Mouse (Mus musculus): ENCODE results near the gene Cidec. TPM values are rescaled to one million over a fixed set of nuclear protein-coding genes. Genes with fewer than 3 reads are reported as not detected.

The Cidec gene
- polyA plus RNA-seq, 1 experiment from 2014 or later, result not detected

DNA sequence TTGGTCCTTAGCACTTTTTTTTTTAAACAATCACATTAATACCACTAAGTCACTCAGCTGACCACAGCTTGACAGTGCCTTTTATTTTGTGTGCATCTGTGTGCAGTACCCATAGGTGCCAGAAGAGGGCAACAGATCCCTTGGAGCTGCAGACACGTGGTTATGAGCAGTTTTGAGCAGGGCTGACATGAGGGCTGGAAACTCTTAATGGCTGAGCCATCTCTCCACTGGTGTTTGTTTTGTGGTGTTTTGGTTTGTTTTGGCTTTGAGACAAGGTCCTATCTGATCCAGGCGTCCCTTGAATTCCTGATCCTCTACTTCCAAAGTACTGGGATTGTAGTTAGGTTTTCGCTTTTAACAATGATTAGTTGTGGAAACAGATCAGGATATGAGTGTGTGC lies 8.2 kb downstream of the Cidec start:
- Histone ChIP-seq H3K27ac (no peak overlapping the region), H3K36me3 (replicated peaks) (no peaks in the 10 kb centered on the region), H3K27me3 (replicated peaks) (no peaks in the 10 kb centered on the region), H3K4me2 (no peak overlapping the region), H3K9ac (no peak overlapping the region), H3K4me1 (no peaks in the 10 kb centered on the region), H3K9me3 (no peaks in the 10 kb centered on the region), H3K4me3 (no peak overlapping the region)
- WGBS, result 59% methylated on average over 3 of the region's 3 CpGs
- ATAC-seq (replicated peaks), result no peak

DNA sequence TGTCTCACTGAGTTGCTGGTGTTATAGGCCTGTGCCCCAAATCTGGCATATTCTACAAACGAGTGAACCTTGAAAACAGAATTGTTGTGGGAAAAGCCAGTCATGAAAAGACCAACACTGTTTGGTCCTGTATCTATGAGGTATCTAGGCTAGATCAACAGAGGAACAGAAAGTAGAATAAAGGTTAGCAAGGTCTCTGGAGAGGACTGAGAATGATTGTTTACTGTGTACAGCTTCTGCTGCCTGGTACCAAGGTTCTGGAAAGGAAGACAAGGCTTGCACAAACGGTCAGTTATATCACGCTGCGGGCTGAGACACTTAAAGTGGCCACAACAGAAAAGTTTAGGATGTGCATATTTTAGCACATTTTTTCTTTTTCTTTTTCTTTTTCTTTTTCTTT lies 8.9 kb downstream of the Cidec start:
- Histone ChIP-seq H3K9ac (no peak overlapping the region), H3K27me3 (replicated peaks) (no peaks in the 10 kb centered on the region), H3K4me2 (no peak overlapping the region), H3K4me3 (no peak overlapping the region), H3K36me3 (replicated peaks) (no peaks in the 10 kb centered on the region), H3K4me1 (no peaks in the 10 kb centered on the region), H3K9me3 (no peaks in the 10 kb centered on the region), H3K27ac (no peak overlapping the region)
- 88% methylated on average over 4 of the region's 4 CpGs for WGBS
- ATAC-seq (replicated peaks), result no peak

DNA sequence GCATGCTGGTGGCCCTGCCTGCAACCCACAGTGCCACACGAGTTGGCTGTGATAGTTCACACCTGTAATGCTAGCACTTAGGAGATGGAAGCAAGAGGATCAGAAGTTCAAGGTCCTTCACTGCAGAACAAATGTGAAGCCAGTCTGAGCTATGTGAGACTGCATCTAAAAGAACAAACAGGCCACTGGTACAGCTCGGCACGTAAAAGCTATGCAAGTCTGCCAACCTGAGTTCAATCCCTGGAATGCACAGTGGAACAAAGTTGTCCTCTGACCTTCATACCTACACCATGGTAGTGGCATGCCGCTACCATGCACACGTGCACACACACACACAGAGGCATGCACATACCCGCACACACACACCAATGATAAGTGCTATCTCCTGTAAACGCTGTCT lies 11.4 kb downstream of the Cidec start:
- Histone ChIP-seq H3K4me3 (no peak overlapping the region), H3K4me1 (peaks cover 4% of the 10 kb centered on the region; the same call in 1 of the 2 replicates), H3K9ac (no peak overlapping the region), H3K9me3 (no peaks in the 10 kb centered on the region), H3K4me2 (no peak overlapping the region), H3K27me3 (replicated peaks) (no peaks in the 10 kb centered on the region), H3K36me3 (replicated peaks) (no peaks in the 10 kb centered on the region), H3K27ac (no peak overlapping the region)
- ATAC-seq (replicated peaks), result no peak
- WGBS, result 88% methylated on average over 7 of the region's 7 CpGs

DNA sequence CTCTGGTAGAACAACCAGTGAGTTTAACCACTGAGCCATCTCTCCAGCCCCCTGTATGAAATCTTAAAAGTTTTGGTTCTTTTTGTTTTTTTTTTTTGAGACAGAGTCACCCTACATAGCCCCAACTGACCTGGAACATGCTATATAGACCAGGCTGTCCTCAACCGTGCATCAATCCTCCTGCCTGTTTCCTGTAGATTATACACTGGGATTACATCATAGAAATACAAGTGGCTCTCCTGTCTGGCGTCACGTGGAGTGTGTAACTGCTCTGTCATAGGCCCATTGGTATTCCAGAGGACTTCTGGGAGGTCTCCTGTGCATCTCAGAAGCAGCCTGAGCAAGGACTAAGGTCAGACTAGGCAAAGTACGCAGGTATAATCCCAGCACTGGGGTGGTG lies 12.6 kb downstream of the Cidec start:
- WGBS, result 81% methylated on average over 4 of the region's 4 CpGs

DNA sequence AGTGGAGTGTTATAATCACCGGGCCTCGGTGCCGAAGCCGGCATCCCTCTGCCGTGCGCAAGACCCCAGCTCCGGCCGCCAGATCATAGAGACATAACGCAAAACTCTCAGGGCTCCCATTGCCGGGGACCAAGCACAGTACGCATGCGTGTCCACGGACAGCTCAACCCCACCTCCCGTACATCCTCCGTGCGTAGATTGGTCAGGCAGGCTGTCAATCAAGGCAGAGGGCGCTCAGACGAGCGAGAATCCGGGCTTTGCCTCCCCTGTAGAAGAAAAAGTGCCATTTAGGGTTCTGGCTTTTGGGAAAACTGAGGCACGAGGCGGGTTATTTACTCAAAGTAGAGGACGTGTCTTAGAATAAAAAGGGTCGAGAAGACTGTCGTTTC lies 16.4 kb downstream of the Cidec start, which contains the start of gene Rpusd3:
Gene Rpusd3 (minus strand): TSS at position 142 of the 389 bp plus-strand sequence.
- peak; percentile 98 for ATAC-seq (replicated peaks)
- no peaks in the 10 kb centered on the region for H3K9me3 ChIP-seq
- H3K4me3 ChIP-seq, result peak within 1 kb of the TSS; percentile 63
- peak within 1 kb of the TSS; percentile 67 for H3K27ac ChIP-seq
- peaks cover 21% of the 10 kb centered on the region for H3K4me1 ChIP-seq
- no peaks in the 10 kb centered on the region for H3K27me3 ChIP-seq (replicated peaks)
- peak within 1 kb of the TSS; percentile 90 for H3K4me2 ChIP-seq
- 0 out of 2 replicates have a peak, but pooled peaks cover 6% of the 10 kb centered on the region for H3K36me3 ChIP-seq (replicated peaks)
- peak within 1 kb of the TSS; percentile 71 for H3K9ac ChIP-seq
- 0% methylated on average over 25 of the region's 25 CpGs for WGBS

More for the DNA sequence above, 12.6 kb downstream of the Cidec start:
- Histone ChIP-seq H3K36me3 (replicated peaks) (no peaks in the 10 kb centered on the region), H3K9me3 (no peaks in the 10 kb centered on the region), H3K27me3 (replicated peaks) (no peaks in the 10 kb centered on the region), H3K4me3 (no peak overlapping the region), H3K4me2 (no peak overlapping the region), H3K27ac (no peak overlapping the region), H3K9ac (no peak overlapping the region), H3K4me1 (peaks cover 12% of the 10 kb centered on the region)
- ATAC-seq (replicated peaks), result no peak

DNA sequence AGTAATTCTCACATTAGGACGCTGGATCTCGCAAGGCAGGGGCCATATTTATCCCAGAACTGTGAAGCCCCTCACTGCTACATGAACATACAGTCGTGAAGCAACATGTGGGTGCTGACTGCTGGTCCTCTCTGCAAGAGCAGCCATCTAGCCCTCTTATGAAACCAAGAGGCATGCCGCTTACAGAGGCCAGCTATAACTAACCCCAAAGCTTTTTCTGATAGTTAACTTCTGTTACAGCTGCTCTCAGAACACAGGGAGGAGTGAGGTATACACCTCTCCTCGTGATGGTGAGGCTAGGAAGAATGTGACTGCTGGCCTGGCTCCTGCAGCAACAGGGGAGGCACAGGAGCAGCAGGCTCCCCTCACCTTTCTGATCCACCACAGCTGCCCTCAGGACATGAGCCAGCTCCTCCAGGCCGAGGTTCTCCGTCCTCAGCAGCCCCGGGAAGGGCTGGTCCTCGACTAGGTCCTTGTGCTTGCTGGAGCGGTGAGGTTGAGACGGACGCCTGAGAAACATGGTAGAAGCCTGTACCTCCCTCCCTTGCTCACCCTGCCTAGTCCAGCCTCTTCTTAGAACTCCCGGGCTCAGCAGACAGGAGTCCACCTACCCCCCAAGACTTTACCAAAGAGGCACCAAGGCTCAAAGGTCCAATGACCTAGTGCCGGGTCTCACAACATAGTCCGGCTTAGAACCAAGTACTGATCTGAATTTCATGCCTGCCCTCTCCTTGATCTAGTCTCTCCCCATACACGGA lies 16.9 kb downstream of the Cidec start:
- peak overlapping the region; percentile 67 for H3K27ac ChIP-seq
- H3K9ac ChIP-seq, result peak overlapping the region; percentile 71
- no peaks in the 10 kb centered on the region for H3K27me3 ChIP-seq (replicated peaks)
- ATAC-seq (replicated peaks), result peak; percentile 70
- 0 out of 2 replicates have a peak, but pooled peaks cover 6% of the 10 kb centered on the region for H3K36me3 ChIP-seq (replicated peaks)
- no peaks in the 10 kb centered on the region for H3K9me3 ChIP-seq
- WGBS, result 17% methylated on average over 16 of the region's 16 CpGs
- H3K4me2 ChIP-seq, result peak overlapping the region; percentile 90
- peak overlapping the region; percentile 63 for H3K4me3 ChIP-seq
- H3K4me1 ChIP-seq, result peaks cover 21% of the 10 kb centered on the region

DNA sequence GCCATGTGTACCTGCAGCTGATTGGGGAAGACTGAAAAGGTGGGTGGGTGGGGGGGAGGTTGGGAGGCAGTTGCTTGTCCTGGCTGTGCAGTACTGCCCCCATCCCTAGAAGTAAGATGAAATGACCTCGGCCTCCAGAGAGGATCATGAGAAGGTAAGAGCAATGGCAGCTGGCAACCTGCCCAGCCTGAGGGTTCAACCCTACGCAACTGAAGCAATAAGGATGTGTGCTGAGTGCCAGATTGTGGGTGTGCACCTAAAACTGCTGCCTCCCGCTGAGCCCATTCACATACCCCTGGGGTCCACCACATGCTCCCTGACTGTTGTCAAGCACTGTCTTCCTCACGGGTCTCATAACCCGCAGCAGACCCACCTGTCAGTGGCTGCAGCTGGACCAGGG lies 19.1 kb downstream of the Cidec start:
- ATAC-seq (replicated peaks), result no peak
- 83% methylated on average over 5 of the region's 5 CpGs for WGBS
- no peak overlapping the region for H3K4me3 ChIP-seq
- no peak overlapping the region for H3K27ac ChIP-seq
- peaks cover 21% of the 10 kb centered on the region for H3K4me1 ChIP-seq
- H3K36me3 ChIP-seq (replicated peaks), result 0 out of 2 replicates have a peak, but pooled peaks cover 6% of the 10 kb centered on the region
- H3K9ac ChIP-seq, result no peak overlapping the region
- H3K27me3 ChIP-seq (replicated peaks), result no peaks in the 10 kb centered on the region
- H3K4me2 ChIP-seq, result no peak overlapping the region
- H3K9me3 ChIP-seq, result no peaks in the 10 kb centered on the region

DNA sequence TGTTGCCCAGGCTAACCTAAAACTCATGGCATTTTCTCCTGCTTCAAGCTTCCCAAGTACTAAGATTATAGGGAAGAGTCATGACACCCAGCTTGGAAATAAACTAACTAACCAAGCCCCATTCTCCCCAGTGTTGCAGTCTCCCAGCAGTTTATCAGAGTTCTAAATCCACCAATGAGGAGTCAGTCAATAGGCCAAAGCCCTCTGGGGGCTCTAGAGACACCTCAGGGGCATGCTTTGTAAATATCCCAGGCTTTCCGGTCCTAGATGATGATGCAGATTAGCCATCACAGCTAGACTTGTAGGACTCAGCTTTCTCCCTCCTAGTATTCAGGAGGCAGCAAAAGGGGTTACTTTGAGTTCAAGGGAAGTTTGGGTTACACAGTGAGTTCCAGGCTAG lies 25.6 kb downstream of the Cidec start:
- no peak for ATAC-seq (replicated peaks)
- 76% methylated on average over 1 of the region's 1 CpGs for WGBS
- no peak overlapping the region for H3K4me2 ChIP-seq
- no peaks in the 10 kb centered on the region for H3K4me1 ChIP-seq
- no peaks in the 10 kb centered on the region for H3K9me3 ChIP-seq
- 0 out of 2 replicates have a peak, but pooled peaks cover 3% of the 10 kb centered on the region for H3K36me3 ChIP-seq (replicated peaks)
- no peak overlapping the region for H3K4me3 ChIP-seq
- no peak overlapping the region for H3K9ac ChIP-seq
- H3K27ac ChIP-seq, result no peak overlapping the region
- no peaks in the 10 kb centered on the region for H3K27me3 ChIP-seq (replicated peaks)

DNA sequence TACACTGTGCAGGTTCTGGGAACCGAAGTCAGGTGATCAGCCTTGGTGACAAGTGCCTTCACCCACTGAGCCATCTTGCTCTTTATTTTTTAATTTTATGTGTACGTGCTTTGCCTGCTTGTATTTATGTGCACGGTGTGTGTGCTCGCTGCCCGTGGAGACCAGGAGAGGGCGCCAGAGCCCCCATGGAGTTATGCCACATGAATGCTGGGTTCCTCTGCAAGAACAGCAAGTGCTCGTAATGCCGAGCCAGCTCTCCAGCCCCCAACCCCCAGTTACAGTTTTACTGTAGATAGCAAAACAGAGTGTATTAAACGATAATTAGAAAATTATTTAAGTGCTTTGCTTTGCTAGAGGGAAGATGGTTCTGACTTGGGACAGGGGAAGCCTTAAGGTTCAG lies 28.9 kb downstream of the Cidec start:
- no peak overlapping the region for H3K4me3 ChIP-seq
- no peak overlapping the region for H3K27ac ChIP-seq
- no peaks in the 10 kb centered on the region for H3K36me3 ChIP-seq (replicated peaks)
- H3K9ac ChIP-seq, result no peak overlapping the region
- no peak for ATAC-seq (replicated peaks)
- no peaks in the 10 kb centered on the region for H3K9me3 ChIP-seq
- H3K27me3 ChIP-seq (replicated peaks), result no peaks in the 10 kb centered on the region
- WGBS, result 78% methylated on average over 9 of the region's 9 CpGs
- H3K4me2 ChIP-seq, result no peak overlapping the region
- H3K4me1 ChIP-seq, result no peaks in the 10 kb centered on the region

DNA sequence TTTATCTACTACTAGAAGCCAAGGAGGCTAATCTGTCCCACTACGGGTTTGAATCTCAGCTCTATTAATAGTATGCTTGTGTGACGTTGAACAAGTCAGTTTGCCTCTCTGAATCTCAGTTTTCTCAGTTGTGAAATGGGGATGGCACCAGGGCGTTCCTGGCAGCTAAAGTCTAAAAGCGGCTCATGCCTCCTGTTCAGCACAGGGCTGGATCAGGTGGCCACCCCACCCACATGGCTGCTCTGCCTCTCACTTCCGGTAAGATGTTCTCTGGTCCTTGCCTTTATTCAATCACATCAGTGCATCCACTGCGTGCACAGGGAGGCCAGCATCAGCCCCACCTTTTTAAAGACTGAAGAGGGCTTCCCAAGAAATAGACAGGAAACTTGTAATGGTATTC lies 30.1 kb downstream of the Cidec start:
- Histone ChIP-seq H3K4me2 (no peak overlapping the region), H3K9me3 (no peaks in the 10 kb centered on the region), H3K27ac (no peak overlapping the region), H3K4me3 (no peak overlapping the region), H3K27me3 (replicated peaks) (no peaks in the 10 kb centered on the region), H3K9ac (no peak overlapping the region), H3K4me1 (no peaks in the 10 kb centered on the region), H3K36me3 (replicated peaks) (no peaks in the 10 kb centered on the region)
- 93% methylated on average over 6 of the region's 6 CpGs for WGBS
- ATAC-seq (replicated peaks), result no peak

DNA sequence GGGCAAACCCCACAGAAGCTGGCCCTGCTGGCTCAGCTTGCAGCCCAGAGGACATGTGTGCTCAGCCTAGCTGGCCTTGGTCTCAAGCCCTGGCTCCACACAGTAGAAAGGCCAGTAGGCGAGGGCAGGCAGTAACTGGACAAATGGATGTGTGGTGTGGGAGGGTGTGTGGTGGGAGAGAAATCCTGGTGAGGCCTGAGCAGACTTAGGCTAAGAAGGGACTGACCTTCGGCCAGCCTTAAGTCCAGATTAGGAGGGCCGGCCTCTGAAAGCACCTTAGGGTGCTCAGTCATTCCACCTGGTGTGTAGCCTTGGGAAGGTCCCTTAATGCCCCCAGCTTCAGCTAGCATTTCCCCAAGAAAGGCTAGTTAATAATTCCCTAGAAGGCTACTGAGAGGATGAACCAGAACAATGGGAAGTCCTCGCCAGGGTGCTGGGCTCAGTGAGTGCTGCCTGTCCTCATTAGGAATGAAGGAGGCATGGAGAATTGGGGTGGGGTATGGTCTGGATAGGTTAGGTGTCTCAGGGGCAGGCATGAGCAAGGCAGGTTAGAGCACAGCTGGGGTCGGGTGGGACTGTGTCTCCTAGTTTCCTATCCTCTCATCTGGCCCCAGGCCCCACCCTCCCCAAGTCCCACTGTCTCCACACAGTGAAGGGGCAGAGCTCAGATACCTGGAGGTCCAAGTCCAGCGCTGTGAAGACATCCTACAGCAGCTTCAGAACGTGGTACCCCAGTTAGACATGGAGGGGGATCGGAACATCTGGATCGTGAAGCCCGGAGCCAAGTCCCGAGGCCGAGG lies 30.7 kb downstream of the Cidec start:
- no peaks in the 10 kb centered on the region for H3K36me3 ChIP-seq (replicated peaks)
- 82% methylated on average over 12 of the region's 12 CpGs for WGBS

DNA sequence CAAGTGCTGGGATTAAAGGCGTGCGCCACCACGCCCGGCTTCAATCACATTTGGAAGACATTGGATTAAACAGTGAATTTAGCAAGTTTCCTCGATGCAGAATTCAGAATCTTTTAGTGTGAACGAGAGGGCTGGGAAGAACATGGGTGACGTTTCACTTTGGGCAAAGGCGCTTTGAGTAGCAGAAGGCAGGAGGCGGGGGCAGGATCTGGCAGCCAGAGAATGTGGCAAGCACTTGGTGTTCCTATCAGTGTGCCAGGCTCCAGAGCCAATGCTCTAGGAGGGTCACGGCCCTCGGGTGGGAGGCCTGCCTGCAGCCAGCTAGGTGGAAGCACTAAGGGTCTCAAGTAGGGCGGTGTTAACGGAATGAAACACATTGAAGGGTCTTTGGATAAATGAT lies 33.5 kb downstream of the Cidec start:
- no peaks in the 10 kb centered on the region for H3K36me3 ChIP-seq (replicated peaks)
- no peak for ATAC-seq (replicated peaks)
- 92% methylated on average over 13 of the region's 13 CpGs for WGBS

More for the DNA sequence above, 30.7 kb downstream of the Cidec start:
- Histone ChIP-seq H3K4me1 (no peaks in the 10 kb centered on the region), H3K4me2 (no peak overlapping the region), H3K9ac (no peak overlapping the region), H3K27me3 (replicated peaks) (no peaks in the 10 kb centered on the region), H3K9me3 (no peaks in the 10 kb centered on the region), H3K4me3 (no peak overlapping the region), H3K27ac (no peak overlapping the region)
- no peak for ATAC-seq (replicated peaks)

More for the DNA sequence above, 33.5 kb downstream of the Cidec start:
- Histone ChIP-seq H3K4me3 (no peak overlapping the region), H3K27ac (no peak overlapping the region), H3K9me3 (no peaks in the 10 kb centered on the region), H3K9ac (no peak overlapping the region), H3K27me3 (replicated peaks) (no peaks in the 10 kb centered on the region), H3K4me1 (no peaks in the 10 kb centered on the region), H3K4me2 (no peak overlapping the region)

Measured in midbrain, embryonic 15.5 days (tissue).